Mouse (Mus musculus): ENCODE measurements at regions not wholly inside any gene's neighbourhood (a gene's known extent, or its start where the extent isn't known, plus 50 kb on each side); places are given as distances from the start of the nearest gene placed in this dataset.

- ATAC-seq (ENCODE audit: extremely low read depth, insufficient number of reproducible peaks, low FRiP score, low TSS enrichment) = no peak
- no peak overlapping the region for H3K4me3 ChIP-seq
- H3K27me3 ChIP-seq (replicated peaks) = no peaks in the 10 kb centered on the region
- no peak overlapping the region for H3K4me2 ChIP-seq
- H3K27ac ChIP-seq (replicated peaks) = no peak overlapping the region
- WGBS = 85% methylated on average over 4 of the region's 4 CpGs
- no peak overlapping the region for H3K9ac ChIP-seq
- H3K4me1 ChIP-seq = no peaks in the 10 kb centered on the region
- no peaks in the 10 kb centered on the region for H3K9me3 ChIP-seq
- H3K36me3 ChIP-seq = no peaks in the 10 kb centered on the region
Observed at GRCm38 (mm10) chr7:39822550-39823178, 305.1 kb downstream of the Zfp619 start.

GRCm38 (mm10) chr7:39828378-39828777 lies 310.8 kb downstream of the Zfp619 start:
- Histone ChIP-seq H3K27me3 (replicated peaks) (no peaks in the 10 kb centered on the region), H3K36me3 (no peaks in the 10 kb centered on the region), H3K4me3 (no peak overlapping the region), H3K4me1 (no peaks in the 10 kb centered on the region), H3K9me3 (0 out of 2 replicates have a peak, but pooled peaks cover 3% of the 10 kb centered on the region), H3K4me2 (no peak overlapping the region), H3K9ac (no peak overlapping the region), H3K27ac (replicated peaks) (no peak overlapping the region)
- ATAC-seq (ENCODE audit: extremely low read depth, insufficient number of reproducible peaks, low FRiP score, low TSS enrichment) = no peak
- 68% methylated on average over 6 of the region's 6 CpGs for WGBS

- Histone ChIP-seq H3K4me1 (no peaks in the 10 kb centered on the region), H3K36me3 (no peaks in the 10 kb centered on the region), H3K4me3 (no peak overlapping the region), H3K9me3 (0 out of 2 replicates have a peak, but pooled peaks cover 3% of the 10 kb centered on the region), H3K27me3 (replicated peaks) (no peaks in the 10 kb centered on the region), H3K27ac (replicated peaks) (no peak overlapping the region), H3K4me2 (no peak overlapping the region), H3K9ac (no peak overlapping the region)
- WGBS = 81% methylated on average over 2 of the region's 2 CpGs
- no peak for ATAC-seq (ENCODE audit: extremely low read depth, insufficient number of reproducible peaks, low FRiP score, low TSS enrichment)
Observed at GRCm38 (mm10) chr7:39830831-39831230, 313.3 kb downstream of the Zfp619 start.

GRCm38 (mm10) chr7:39841988-39842387 lies 324.4 kb downstream of the Zfp619 start:
- no peaks in the 10 kb centered on the region for H3K27me3 ChIP-seq (replicated peaks)
- no peak overlapping the region for H3K9ac ChIP-seq
- 64% methylated on average over 3 of the region's 3 CpGs for WGBS
- H3K4me2 ChIP-seq = no peak overlapping the region
- H3K4me1 ChIP-seq = no peaks in the 10 kb centered on the region
- no peaks in the 10 kb centered on the region for H3K36me3 ChIP-seq
- ATAC-seq (ENCODE audit: extremely low read depth, insufficient number of reproducible peaks, low FRiP score, low TSS enrichment) = no peak
- H3K4me3 ChIP-seq = no peak overlapping the region
- H3K9me3 ChIP-seq = no peaks in the 10 kb centered on the region
- H3K27ac ChIP-seq (replicated peaks) = no peak overlapping the region

GRCm38 (mm10) chr7:39847914-39848782 lies 330.6 kb downstream of the Zfp619 start:
- Histone ChIP-seq H3K9ac (no peak overlapping the region), H3K9me3 (no peaks in the 10 kb centered on the region), H3K4me3 (no peak overlapping the region), H3K36me3 (no peaks in the 10 kb centered on the region), H3K4me1 (no peaks in the 10 kb centered on the region), H3K27ac (replicated peaks) (no peak overlapping the region), H3K27me3 (replicated peaks) (no peaks in the 10 kb centered on the region), H3K4me2 (no peak overlapping the region)
- WGBS = 40% methylated on average over 7 of the region's 7 CpGs
- ATAC-seq (ENCODE audit: extremely low read depth, insufficient number of reproducible peaks, low FRiP score, low TSS enrichment) = no peak

GRCm38 (mm10) chr7:39857301-39857700 lies 339.7 kb downstream of the Zfp619 start:
- H3K36me3 ChIP-seq = no peaks in the 10 kb centered on the region
- H3K4me1 ChIP-seq = no peaks in the 10 kb centered on the region
- 76% methylated on average over 2 of the region's 2 CpGs for WGBS
- H3K4me3 ChIP-seq = no peak overlapping the region
- ATAC-seq (ENCODE audit: extremely low read depth, insufficient number of reproducible peaks, low FRiP score, low TSS enrichment) = no peak
- no peak overlapping the region for H3K27ac ChIP-seq (replicated peaks)
- no peaks in the 10 kb centered on the region for H3K9me3 ChIP-seq
- H3K4me2 ChIP-seq = no peak overlapping the region
- no peak overlapping the region for H3K9ac ChIP-seq
- H3K27me3 ChIP-seq (replicated peaks) = no peaks in the 10 kb centered on the region

- no peak overlapping the region for H3K9ac ChIP-seq
- no peak overlapping the region for H3K4me3 ChIP-seq
- no peak overlapping the region for H3K4me2 ChIP-seq
- no peaks in the 10 kb centered on the region for H3K27me3 ChIP-seq (replicated peaks)
- peaks cover 3% of the 10 kb centered on the region; the same call in 1 of the 2 replicates for H3K4me1 ChIP-seq
- no peaks in the 10 kb centered on the region for H3K36me3 ChIP-seq
- H3K27ac ChIP-seq (replicated peaks) = no peak overlapping the region
- no peaks in the 10 kb centered on the region for H3K9me3 ChIP-seq
- ATAC-seq (ENCODE audit: extremely low read depth, insufficient number of reproducible peaks, low FRiP score, low TSS enrichment) = no peak
- 58% methylated on average over 4 of the region's 4 CpGs for WGBS
Observed at GRCm38 (mm10) chr7:39862835-39863234, 345.3 kb downstream of the Zfp619 start.

- Histone ChIP-seq H3K36me3 (no peaks in the 10 kb centered on the region), H3K9ac (no peak overlapping the region), H3K4me3 (no peak overlapping the region), H3K27me3 (replicated peaks) (no peaks in the 10 kb centered on the region), H3K9me3 (no peaks in the 10 kb centered on the region), H3K27ac (replicated peaks) (no peak overlapping the region), H3K4me1 (peaks cover 3% of the 10 kb centered on the region; the same call in 1 of the 2 replicates), H3K4me2 (no peak overlapping the region)
- no peak for ATAC-seq (ENCODE audit: extremely low read depth, insufficient number of reproducible peaks, low FRiP score, low TSS enrichment)
- 78% methylated on average over 3 of the region's 3 CpGs for WGBS
Observed at GRCm38 (mm10) chr7:39864130-39864529, 346.6 kb downstream of the Zfp619 start.

GRCm38 (mm10) chr7:39864781-39865180 lies 347.2 kb downstream of the Zfp619 start:
- H3K9me3 ChIP-seq = no peaks in the 10 kb centered on the region
- H3K4me1 ChIP-seq = peaks cover 3% of the 10 kb centered on the region; the same call in 1 of the 2 replicates
- no peak for ATAC-seq (ENCODE audit: extremely low read depth, insufficient number of reproducible peaks, low FRiP score, low TSS enrichment)
- H3K9ac ChIP-seq = no peak overlapping the region
- no peaks in the 10 kb centered on the region for H3K27me3 ChIP-seq (replicated peaks)
- H3K4me3 ChIP-seq = no peak overlapping the region
- no peak overlapping the region for H3K27ac ChIP-seq (replicated peaks)
- WGBS = 82% methylated on average over 3 of the region's 3 CpGs
- H3K4me2 ChIP-seq = no peak overlapping the region
- no peaks in the 10 kb centered on the region for H3K36me3 ChIP-seq

- no peak overlapping the region for H3K4me3 ChIP-seq
- H3K27ac ChIP-seq (replicated peaks) = no peak overlapping the region
- H3K4me1 ChIP-seq = peaks cover 3% of the 10 kb centered on the region; the same call in 1 of the 2 replicates
- H3K9ac ChIP-seq = no peak overlapping the region
- 69% methylated on average over 6 of the region's 6 CpGs for WGBS
- H3K9me3 ChIP-seq = no peaks in the 10 kb centered on the region
- no peak for ATAC-seq (ENCODE audit: extremely low read depth, insufficient number of reproducible peaks, low FRiP score, low TSS enrichment)
- H3K4me2 ChIP-seq = no peak overlapping the region
- no peaks in the 10 kb centered on the region for H3K36me3 ChIP-seq
- no peaks in the 10 kb centered on the region for H3K27me3 ChIP-seq (replicated peaks)
Observed at GRCm38 (mm10) chr7:39866674-39867428, 349.3 kb downstream of the Zfp619 start.

- Histone ChIP-seq H3K9me3 (no peaks in the 10 kb centered on the region), H3K27ac (replicated peaks) (no peak overlapping the region), H3K9ac (no peak overlapping the region), H3K4me1 (peaks cover 3% of the 10 kb centered on the region; the same call in 1 of the 2 replicates), H3K4me2 (no peak overlapping the region), H3K27me3 (replicated peaks) (no peaks in the 10 kb centered on the region), H3K4me3 (no peak overlapping the region), H3K36me3 (no peaks in the 10 kb centered on the region)
- ATAC-seq (ENCODE audit: extremely low read depth, insufficient number of reproducible peaks, low FRiP score, low TSS enrichment) = no peak
- WGBS = 40% methylated on average over 3 of the region's 3 CpGs
Observed at GRCm38 (mm10) chr7:39867451-39867850, 349.9 kb downstream of the Zfp619 start.
